Mouse (Mus musculus) thymus, postnatal 25 days (tissue): ENCODE measurements around the gene Cops6.
A peak's percentile ranks its signal among the peaks of the same experiment; 100 is the strongest.

ENCODE experiments used
- DNase-seq: peaks from one replicate; pipeline ENCODE4 v3.0.0; 2022

Cops6 gene

DNA sequence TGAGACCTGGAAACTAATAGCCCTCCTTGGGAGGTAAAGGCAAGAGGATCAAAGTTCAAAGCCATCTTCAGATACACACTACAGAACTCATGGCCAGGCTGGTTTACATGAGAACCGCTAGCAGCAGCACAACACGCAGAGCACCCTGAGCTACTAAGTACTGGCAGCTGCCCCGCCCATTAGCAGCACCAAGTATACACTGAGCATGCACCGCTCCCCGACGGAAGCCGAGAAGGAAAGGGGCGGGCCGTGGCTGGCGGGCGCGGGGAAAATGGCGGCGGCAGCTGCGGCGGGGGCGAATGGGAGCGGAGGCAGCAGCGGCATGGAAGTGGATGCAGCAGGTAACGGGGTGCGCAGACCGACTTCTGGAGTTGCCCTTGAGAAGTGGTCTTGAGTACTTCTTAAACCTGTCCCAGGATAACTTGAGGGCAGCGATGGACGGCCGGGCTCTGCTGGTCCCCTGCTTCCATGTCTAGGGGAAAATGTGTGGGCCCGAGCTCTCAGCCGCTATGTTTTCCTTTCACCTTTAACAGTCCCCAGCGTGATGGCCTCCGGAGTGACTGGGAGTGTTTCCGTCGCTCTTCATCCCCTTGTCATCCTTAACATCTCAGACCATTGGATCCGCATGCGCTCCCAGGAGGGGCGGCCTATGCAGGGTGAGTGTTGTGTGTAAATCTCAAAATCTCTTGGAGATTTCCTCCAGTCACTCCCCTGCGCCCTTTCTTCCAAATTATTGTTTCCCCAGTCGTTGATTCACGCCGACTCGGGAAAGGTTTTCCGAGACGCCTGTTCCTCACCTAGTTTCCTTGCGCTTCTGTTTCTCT is at the start of gene Cops6:
Gene Cops6 (plus strand): TSS at position 230 of the 824 bp plus-strand sequence.
- DNase-seq: peak; percentile 95

DNA sequence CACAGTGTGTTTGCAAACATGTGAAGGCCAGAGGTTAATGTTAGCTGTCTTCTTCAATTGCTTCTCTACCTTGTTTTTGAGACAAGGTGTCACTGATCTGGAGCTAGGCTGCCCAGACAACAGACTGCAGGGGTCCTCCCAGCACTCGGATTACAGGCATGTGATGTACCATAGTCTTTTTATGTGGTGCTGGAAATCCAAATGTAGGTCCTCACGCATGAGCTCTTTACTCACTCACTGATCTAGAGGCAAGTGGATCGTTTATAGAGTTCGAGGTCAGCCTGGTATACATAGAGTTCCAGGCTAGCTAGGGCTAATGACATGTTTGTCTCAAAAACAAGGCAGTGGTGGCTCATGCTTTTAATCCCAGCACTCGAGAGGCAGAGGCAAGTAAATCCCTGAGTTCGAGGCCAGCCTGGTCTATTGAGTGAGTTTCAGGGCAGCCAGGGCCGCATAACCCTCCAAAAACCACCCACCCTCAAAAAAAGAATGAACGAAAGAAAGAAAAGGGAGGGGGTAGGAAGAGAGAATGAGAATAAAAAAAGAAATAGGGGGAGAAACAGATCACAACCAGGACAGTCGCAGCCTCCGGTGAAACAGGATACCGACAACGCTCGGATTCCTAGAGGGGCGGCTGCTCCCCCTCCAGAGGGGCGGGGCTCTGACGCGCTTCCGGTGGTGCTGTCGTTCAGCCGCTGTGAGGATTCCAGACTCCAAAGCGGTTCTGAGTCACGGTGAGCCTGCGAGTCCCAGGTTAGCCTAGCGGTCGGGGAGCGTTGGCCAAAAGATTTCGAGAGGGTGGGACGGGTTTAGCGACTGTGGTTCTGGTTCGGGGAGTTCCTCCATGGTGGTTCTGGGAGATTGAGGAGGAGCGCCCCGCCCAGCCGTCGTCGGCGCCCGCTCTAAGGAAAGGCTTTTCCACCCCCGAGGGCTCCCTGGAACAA is 44.3 kb upstream of the Cops6 start, which contains the start of gene Zscan21:
Gene Zscan21 (plus strand): TSS at position 649 of the 944 bp plus-strand sequence.
- DNase-seq: peak; percentile 89

DNA sequence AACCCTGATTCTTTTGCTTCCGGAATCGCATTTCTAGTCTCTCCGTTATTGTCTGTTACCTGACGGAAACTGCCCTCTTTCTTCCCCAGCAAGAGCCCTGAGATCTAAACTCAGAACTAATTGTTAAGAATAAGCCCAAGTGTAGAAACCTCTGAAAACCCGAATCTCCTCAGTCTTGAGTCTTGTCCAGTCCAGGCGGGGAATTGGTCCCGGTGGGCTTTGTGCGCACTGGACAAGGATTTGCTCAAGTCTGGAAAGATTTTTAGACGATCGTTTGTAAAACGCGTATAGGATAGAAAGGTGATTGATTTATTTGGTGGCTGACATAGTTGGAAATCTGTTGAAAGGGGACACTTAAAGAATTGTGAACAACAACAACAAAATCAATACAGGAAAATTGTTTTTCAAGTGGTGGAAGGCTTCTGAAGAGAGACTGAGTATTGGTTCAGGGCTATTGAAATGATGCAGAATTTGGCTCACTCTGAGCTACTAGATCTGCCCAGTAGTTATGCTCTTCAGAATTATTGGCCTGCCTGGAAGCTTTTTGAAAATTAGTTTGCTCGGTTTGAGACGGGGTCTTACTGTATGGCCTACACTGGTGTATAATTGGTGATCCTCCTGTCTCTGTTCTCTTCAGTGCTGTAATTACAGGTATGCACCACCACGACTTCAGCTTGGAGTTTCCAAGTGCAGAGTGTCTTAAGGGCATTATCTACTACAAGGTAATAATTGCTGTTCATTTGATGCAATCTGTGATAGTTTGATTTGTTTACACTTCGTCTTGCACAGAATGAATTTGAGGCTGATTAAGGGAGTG is 43.5 kb upstream of the Cops6 start:
- DNase-seq: no peak

DNA sequence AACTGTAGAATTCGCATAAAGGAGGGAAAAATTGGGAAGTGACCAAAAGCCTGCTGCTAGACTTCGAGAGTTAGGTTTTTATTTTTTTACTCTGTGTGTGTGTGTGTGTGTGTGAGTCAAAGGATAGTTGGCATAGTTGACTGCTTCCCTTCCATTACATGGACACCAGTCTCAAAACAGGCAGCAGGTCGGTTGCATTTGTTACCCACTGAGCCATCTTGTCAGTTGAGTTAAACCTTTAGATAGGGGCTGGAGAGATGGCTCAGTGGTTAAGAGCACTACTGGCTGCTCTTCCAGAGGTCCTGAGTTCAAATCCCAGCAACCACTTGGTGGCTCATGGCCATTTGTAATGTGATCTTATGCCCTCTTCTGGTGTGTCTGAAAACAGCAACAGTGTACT is 42.8 kb upstream of the Cops6 start:
- DNase-seq: no peak

DNA sequence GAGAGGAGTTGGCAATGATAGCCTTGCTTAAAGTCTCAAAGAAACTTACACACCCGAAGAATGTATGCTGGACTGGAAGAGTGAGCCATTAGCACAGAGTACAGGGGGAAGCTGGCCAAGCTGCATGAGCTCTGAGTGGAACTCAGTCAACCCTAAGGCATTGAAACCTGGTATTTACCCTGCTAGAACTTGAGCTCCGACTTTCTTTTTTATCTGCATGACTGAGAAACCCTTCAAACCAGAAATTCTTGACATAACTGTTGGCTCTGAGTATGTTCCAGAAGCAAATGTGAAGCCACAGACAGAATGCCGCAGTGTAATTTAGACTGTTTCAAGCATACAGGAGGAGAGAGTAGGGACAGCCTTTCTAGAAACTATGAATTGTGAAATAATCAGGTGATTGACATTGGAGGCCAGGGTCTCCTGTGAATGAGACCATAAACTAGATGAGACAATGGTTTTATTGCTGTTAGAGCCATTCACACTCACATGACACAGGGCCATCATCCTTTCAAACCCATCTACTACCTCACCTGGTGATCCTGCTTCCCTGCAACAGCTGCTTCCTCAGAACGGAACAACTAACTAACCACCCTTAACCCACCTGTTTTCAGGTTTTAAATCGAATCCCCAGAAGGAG is 28.3 kb upstream of the Cops6 start:
- DNase-seq: no peak

DNA sequence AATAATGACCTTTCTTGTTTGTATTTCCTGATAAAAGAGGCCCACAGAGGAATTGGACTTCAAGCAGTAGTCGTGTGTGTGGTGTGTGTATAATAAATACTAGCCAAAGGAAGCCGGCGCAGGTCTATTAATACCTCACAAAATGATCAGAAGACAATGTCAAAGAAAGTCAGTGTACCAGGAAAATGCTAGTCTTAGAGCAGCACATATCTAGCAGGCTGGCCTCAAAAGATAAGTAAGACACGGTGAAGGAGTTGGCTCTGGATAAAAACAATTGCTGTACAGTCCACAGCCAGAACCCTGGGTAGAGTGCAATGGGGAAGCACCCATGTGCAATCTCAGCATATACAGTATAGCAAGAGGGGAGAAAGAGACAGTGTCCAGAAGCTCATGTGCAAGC is 23.6 kb upstream of the Cops6 start:
- no peak for DNase-seq

DNA sequence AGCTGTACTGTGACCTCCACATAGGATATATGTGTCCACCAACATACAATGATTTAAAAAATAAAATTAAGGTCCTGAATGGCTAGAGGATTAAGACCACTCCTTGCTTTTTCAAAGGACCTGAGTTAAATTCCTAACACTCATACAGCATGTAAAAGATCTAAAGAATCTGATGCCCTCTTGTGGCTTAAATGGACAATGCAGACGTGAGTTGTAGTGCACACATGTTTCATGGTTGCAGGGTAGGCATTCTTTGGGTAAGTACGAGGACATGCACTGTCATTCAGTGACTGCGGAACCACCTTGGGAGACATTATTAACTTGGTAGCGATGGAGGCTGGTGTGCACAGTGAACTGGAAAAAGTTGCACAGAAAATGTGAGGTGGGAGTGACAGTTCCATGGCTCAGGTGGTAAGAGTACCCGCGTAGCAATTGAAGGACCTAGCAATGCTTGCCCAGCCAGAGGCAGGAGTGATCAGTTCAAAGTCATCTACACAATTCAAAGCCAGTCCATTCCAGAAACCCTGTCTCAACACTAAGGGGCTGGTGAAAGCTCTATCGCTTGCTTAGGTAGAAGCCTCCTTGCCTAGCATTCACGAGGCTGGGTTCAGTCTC is 22.8 kb upstream of the Cops6 start:
- DNase-seq: peak; percentile 37

DNA sequence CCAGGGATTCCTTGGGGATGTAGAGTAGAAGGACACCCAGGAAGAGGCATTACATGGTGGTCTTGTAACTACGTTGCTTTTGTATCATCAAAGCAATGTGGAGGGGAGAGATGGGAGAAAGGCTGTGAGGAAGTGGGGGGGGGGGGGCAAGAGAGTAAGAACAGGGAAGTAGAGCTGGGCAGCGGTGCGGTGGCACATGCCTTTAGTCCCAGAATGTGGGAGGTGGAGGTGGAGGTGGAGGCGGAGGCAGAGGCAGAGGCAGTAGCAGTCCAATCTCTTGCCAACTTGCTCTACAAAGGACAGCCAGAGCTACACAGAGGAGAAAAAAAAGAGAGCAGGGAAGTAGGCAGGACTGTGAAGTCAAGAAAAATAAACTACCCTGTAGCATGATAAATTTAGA is 22.3 kb upstream of the Cops6 start:
- DNase-seq: no peak

DNA sequence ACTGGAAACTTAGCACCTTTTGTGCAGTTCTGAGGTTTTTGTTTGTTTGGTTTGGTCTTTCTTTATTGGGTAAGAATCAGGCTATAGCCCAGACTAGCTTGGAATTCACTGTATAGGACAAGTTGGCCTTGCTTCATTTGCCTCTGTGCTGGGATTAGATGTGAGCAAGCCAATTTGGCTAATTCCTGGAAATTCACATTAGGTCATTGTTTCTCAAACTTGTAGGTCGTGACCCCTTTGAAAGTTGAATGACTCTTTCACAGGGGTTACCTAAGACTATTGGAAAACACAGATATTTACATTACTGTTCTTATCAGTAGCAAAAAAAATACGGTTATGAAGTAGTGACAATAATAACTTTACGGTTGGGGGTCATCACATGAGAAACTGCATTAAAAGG is 6.5 kb upstream of the Cops6 start:
- DNase-seq: no peak

DNA sequence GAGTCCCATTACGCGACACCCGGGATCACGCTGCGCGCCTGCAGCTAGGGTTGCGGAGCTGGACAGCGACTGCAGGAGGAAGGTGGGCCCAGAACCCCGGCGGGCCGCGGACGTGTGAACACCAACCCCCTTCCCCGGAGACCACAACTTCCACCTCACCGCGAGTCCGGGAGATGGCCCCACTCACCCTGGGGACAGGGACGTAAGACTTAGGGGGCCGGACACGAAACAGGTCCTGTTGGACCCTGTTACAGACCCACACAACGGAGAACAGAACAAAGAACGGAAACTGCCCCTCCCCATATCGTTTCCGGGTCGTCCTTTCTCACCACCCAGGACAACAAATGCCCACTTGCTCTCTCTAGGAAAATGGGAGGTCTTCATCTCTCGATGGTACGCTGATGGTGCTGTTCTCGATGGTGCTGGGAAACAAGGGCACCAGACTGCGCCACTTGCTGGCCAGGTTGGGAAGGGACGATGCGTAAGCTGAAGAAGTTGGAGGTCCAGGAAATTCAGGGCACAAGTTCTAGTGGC is 5.4 kb upstream of the Cops6 start, which contains the start of gene Zfp113:
Gene Zfp113 (minus strand): TSS at position 302 of the 534 bp plus-strand sequence.
- DNase-seq: peak; percentile 89

DNA sequence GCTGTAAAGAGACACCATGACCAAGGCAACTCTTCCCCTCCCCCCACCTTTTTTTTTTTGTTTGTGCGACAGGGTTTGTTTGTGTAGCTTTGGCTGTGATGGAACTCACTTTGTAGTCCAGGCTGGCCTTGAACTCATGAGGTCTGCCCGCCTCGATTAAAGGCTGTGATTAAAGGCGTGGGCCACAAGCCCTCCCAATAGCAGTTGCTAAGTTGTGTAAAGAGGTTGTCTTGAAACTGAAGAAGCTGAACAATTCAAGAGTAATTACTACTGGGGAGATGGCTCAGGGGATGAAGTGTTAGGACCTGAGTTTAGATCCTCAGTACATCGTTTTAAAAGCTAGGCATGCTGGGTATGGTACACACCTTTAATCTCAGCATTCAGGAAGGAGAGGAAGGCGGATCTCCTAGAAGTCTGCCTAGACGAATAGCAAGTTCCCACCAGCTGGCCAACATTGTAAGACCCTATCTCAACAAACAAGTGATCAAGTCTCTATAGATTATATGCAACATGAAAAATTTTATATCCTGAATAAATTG is 578 bp upstream of the Cops6 start:
- no peak for DNase-seq

DNA sequence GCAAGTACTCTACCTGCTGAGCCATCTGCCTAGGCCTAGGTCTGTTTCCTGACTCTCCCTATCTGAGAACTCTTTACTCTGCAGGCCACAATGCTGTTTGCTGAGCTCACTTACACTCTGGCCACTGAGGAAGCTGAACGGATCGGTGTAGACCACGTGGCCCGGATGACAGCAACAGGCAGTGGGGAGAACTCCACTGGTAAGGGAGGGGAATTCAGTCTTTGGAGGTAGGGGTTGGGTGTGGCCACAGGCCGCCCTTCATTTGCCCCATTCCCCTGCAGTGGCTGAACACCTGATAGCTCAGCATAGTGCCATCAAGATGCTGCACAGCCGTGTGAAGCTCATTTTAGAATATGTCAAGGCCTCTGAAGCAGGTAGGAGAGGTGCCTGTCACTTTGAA is 2.2 kb downstream of the Cops6 start:
- no peak for DNase-seq

DNA sequence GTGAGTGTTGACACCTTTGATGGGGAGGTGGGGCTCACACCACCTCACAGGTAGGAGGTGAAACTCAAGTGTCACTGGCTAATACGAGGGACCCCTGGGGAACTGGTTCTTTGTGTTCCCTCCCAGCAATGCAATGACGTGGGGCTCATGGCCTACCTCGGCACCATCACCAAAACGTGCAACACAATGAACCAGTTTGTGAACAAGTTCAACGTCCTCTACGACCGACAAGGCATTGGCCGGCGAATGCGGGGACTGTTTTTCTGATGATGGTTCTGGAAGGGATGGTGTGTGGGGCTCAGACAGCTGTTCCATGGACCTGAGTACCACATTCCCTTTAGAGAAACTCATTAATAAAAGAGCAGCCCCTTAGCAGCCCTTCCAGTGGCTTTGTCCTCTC is 2.7 kb downstream of the Cops6 start:
- DNase-seq: no peak

DNA sequence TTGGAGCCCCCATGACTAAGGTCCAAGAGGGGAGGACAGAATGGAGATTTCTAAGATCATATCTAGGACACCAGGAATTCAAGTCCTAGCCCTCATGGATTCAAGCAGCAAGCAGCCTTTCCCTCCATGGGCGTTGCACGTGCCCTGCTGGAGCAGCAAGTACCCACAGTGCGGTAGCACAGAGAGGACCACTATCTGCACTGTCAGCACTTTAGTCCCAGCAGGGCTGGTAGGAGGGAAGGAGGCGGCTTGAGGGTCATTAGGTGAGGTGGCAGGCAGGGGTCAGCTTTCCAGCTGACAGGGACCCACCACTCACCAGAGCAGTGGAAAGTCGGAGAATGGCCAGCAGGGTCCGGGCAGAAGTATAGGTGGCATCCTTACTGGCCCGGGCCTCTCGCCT is 4.7 kb downstream of the Cops6 start:
- no peak for DNase-seq

DNA sequence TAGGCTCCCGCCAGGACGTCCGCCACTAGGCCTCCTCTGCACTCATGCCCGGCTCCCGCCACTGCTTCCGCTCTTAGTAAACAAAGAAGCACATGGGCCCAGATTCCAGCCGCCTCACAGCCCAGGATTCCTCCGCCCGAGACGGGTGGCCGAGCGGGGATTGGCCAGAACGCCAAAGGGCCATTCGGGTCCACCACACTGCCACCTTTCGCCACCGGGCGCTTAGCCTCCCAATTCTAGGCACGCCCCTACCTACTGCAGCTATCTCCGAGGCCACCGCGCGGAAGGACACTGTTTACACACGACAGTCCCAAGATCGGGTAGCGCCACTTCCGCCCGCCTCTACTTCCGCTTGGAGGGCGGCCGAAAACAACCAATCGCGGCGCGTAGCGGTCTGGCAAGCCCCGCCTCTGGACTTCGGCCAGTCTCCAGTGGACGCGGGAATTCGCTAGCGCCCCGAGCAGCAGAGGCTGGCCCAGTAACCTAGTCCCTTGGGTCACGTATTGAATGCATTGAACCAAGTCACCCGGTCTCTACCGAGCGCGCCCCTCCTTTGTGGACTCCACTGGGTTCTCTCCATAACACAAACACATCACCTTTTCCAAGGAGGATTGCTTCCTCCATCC is 10.2 kb downstream of the Cops6 start:
- peak; percentile 92 for DNase-seq

DNA sequence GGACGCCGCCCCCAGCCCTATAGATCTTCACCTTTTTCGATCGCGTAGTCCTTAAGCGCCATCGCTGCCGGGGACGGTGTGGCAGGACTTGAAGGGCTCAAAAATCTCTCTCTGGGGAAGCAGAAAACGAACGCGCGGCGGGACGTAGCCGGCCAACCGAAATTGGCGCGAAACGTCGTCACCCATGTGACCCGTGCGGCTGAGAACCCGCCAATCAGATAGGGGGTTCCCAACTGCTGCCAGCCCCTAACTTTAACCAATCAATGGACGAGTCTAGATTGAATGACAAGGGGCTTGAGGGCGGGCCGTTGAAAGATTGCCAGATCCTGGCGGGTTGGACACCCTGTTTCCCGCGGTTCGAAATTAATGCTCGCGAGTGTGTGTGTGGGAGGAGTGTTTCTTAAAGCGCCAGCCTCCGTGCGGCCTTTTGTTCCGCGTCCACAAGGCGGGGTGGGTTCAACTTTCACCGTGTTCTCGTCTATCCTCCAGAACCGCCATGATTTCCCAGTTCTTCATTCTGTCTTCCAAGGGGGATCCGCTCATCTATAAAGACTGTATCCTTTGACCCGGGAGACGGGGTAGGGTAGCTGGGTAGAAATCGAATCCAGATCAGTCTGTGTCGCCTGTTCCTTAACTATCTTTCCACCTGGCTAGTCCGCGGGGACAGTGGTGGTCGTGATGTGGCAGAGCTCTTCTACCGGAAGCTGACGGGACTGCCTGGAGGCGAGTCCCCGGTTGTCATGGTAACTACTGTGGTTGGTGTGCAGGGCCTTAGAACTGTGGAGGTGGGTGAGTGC is 11.0 kb downstream of the Cops6 start, which contains the start of the genes Ap4m1 and Mcm7:
Gene Ap4m1 (plus strand): TSS at position 308 of the 797 bp plus-strand sequence.
Gene Mcm7 (minus strand): TSS at position 728 of the 797 bp plus-strand sequence.
- DNase-seq: peak; percentile 90

DNA sequence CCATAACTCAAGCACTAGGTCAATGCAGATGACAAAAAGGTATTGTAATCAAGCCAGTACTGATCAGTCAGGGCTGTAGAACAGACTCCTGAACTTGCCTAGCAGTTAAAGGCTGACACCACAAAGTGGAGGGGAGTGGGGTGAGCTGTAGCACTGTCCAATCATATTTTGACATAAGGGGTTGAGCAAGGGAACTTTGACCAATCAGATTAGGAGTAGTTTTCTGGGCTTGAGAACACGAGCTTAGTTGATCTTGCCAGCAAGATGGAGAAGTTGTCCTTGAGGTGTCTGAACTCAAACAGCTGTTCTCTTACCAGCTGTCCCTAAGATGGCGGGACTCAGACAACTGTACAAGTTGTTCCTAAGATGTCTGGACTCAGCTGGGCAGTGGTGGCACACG is 12.3 kb downstream of the Cops6 start:
- no peak for DNase-seq

DNA sequence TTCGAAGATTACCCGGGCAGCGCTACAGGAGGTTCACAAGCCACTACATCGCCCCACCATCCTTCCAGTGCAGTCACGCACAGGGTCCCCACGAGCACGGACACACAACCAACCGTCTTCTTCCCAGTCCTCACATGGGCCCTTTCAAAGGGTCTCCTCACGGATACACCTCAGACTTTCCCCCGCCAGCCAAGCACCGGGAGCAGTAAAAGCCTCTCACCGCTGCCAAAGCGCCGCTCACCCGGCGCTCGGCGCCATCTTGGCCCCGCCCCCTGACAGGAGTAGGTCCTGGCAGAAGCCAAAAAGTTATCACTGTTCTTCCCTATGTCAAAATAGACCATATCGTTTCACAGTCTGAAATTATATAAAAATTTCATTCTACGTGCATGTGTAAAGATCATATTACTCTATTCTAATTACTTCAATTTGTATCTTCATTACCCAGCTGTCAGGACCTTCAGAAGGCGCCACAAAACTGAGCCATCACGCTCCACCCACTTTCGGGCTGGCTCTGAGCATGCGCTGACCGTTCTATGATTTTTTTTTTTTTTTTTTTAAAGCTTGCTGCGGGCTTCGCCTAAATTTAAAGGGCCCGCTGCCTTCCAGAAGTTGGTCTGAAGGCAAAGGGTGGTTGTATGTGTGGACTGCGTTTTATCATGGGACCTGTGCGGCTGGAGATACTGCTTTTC is 26.2 kb downstream of the Cops6 start, which contains the start of the genes Taf6 and Cnpy4:
Gene Taf6 (minus strand): TSS at position 502 of the 689 bp plus-strand sequence.
Gene Cnpy4 (plus strand): TSS at position 536 of the 689 bp plus-strand sequence.
- DNase-seq: peak; percentile 86
